Mouse (Mus musculus) bone marrow macrophage, adult 2 months (primary cell): ENCODE results near the gene Sdk2.

ENCODE experiments used
- CTCF ChIP-seq: IDR thresholded peaks from 2 replicates; pipeline ENCODE4 v1.5.1; 2012; ENCODE audit warnings: low read depth, mild to moderate bottlenecking, low read length, moderate library complexity
- POLR2A ChIP-seq: IDR thresholded peaks from 2 replicates; pipeline ENCODE4 v1.6.1; 2012; ENCODE audit warnings: mild to moderate bottlenecking, low read depth, low read length, borderline replicate concordance

GRCm38 (mm10) chr11:114093636-114094035 is 26.8 kb upstream of the Sdk2 start:
- no peak for TF ChIP-seq POLR2A
- no peak for TF ChIP-seq CTCF
